Mouse (Mus musculus): Measurements from ENCODE around the gene Nek9. TPM values are rescaled to one million over a fixed set of nuclear protein-coding genes. Genes with fewer than 3 reads are reported as not detected.

Gene Nek9
- polyA plus RNA-seq, 1 experiment, result 52.4 TPM

DNA sequence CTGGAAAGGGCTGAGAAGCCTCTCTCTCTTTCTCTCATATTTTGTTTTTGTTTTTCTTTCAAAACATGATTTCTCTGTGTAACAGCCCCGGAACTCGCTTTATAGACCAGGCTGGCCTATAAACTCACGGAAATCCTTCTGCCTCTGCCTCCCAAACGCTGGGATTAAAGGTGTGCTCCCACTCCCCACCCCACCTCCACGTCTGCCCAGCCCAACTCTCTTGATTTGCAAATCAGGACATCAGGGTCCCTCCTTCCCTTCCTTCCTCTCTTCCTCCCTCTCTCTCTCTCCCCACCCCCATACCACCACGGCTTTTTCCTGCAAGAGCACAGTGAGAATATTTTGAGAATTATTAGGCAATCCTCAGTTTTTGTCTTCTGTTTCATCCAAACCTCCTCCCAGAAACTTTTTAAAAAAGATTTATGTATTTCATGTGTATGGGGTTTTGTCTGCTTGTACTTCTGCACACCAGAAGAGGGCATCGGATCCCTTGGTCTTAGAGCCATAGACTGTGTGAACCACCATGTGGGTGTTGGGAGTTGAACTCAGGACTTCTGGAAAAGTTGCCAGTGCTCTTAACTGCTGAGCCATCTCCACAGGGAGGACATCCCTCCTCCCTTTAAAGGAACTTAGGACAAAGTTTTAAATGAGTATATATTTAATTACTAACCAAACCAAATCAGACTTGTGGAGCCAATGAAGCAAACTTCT is 67.9 kb downstream of the Nek9 start:
- no peak for TF ChIP-seq CTCF (IDR thresholded peaks at IDR 0.05; ENCODE audit: low read depth, low read length)
- no peak for TF ChIP-seq POLR2A (IDR thresholded peaks at IDR 0.05; ENCODE audit: borderline replicate concordance, low read depth, low read length)

GRCm38 (mm10) chr12:85270319-85270718 is 68.8 kb downstream of the Nek9 start, which contains the start of gene Mlh3:
Gene Mlh3, minus strand, starts transcription at chr12:85270599.
- TF ChIP-seq POLR2A (IDR thresholded peaks at IDR 0.05; ENCODE audit: borderline replicate concordance, low read depth, low read length) (no peak), CTCF (IDR thresholded peaks at IDR 0.05; ENCODE audit: low read depth, low read length) (no peak)
- H3K4me1 ChIP-seq (ENCODE audit: control insufficient read depth, insufficient read depth, low read length), result peaks cover 8% of the 10 kb centered on the region
- H3K4me3 ChIP-seq (ENCODE audit: insufficient read depth, low read length), result peak within 1 kb of the TSS; percentile 64
- no peak within 1 kb of the TSS for H3K27ac ChIP-seq (ENCODE audit: insufficient read depth, low read depth, low read length)

More for the DNA sequence above, 67.9 kb downstream of the Nek9 start:
- H3K4me1 ChIP-seq (ENCODE audit: control insufficient read depth, insufficient read depth, low read length), result peaks cover 8% of the 10 kb centered on the region
- no peak overlapping the region for H3K4me3 ChIP-seq (ENCODE audit: insufficient read depth, low read length)
- H3K27ac ChIP-seq (ENCODE audit: insufficient read depth, low read depth, low read length), result no peak overlapping the region

GRCm38 (mm10) chr12:85269821-85270220 is 69.3 kb downstream of the Nek9 start:
- Histone ChIP-seq H3K27ac (ENCODE audit: insufficient read depth, low read depth, low read length) (no peak overlapping the region), H3K4me3 (ENCODE audit: insufficient read depth, low read length) (peak overlapping the region; percentile 64), H3K4me1 (ENCODE audit: control insufficient read depth, insufficient read depth, low read length) (peaks cover 8% of the 10 kb centered on the region)
- TF ChIP-seq POLR2A (IDR thresholded peaks at IDR 0.05; ENCODE audit: borderline replicate concordance, low read depth, low read length), result no peak

DNA sequence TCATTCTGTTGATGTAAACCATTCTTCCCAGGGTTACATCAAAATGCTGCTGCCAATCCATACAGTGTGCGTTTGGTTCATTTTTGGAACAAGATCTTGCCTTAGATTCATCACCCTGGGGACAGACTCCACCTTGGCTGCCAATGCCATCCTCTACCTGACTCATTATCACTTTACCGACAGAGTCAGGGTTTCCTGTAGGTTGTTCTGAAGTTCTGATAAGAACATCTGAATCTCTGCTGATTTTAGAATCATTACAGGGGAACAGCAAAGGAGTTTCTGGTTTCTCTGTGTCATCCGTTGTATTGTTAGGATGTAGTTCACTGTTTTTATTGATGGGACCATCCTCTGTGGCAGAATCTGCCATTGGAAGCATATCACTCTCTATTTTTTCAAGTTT is 72.9 kb downstream of the Nek9 start:
- no peak overlapping the region for H3K4me3 ChIP-seq (ENCODE audit: insufficient read depth, low read length)
- no peak for TF ChIP-seq CTCF (IDR thresholded peaks at IDR 0.05; ENCODE audit: low read depth, low read length)
- no peak for TF ChIP-seq POLR2A (IDR thresholded peaks at IDR 0.05; ENCODE audit: borderline replicate concordance, low read depth, low read length)
- H3K4me1 ChIP-seq (ENCODE audit: control insufficient read depth, insufficient read depth, low read length), result peaks cover 5% of the 10 kb centered on the region
- H3K27ac ChIP-seq (ENCODE audit: insufficient read depth, low read depth, low read length), result no peak overlapping the region

GRCm38 (mm10) chr12:85264940-85265339 is 74.2 kb downstream of the Nek9 start:
- H3K27ac ChIP-seq (ENCODE audit: insufficient read depth, low read depth, low read length), result no peak overlapping the region
- TF ChIP-seq POLR2A (IDR thresholded peaks at IDR 0.05; ENCODE audit: borderline replicate concordance, low read depth, low read length), result no peak
- no peak for TF ChIP-seq CTCF (IDR thresholded peaks at IDR 0.05; ENCODE audit: low read depth, low read length)

DNA sequence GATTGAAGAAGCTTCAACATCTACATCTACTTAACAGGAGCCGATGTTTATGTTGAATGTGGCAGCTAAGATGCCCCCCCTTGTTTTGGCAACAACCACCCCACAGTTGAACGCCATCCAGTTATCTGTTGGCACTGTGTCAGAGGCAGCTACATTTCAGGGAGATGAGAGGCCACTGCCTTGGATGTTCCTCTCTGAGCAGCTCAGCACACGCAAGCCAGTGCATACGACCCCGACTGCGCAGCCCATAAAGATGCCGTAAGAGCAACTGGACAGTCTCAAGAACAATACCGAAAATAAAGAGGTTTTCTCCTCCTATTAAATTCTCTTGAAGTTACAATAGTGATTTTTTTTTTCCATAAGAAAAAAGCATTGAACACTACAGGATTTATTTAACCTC is 74.6 kb downstream of the Nek9 start:
- no peak for TF ChIP-seq CTCF (IDR thresholded peaks at IDR 0.05; ENCODE audit: low read depth, low read length)
- TF ChIP-seq POLR2A (IDR thresholded peaks at IDR 0.05; ENCODE audit: borderline replicate concordance, low read depth, low read length), result no peak
- Histone ChIP-seq H3K4me1 (ENCODE audit: control insufficient read depth, insufficient read depth, low read length) (no peaks in the 10 kb centered on the region), H3K4me3 (ENCODE audit: insufficient read depth, low read length) (no peak overlapping the region), H3K27ac (ENCODE audit: insufficient read depth, low read depth, low read length) (no peak overlapping the region)

More at GRCm38 (mm10) chr12:85264940-85265339, 74.2 kb downstream of the Nek9 start:
- Histone ChIP-seq H3K4me3 (ENCODE audit: insufficient read depth, low read length) (no peak overlapping the region), H3K4me1 (ENCODE audit: control insufficient read depth, insufficient read depth, low read length) (no peaks in the 10 kb centered on the region)

DNA sequence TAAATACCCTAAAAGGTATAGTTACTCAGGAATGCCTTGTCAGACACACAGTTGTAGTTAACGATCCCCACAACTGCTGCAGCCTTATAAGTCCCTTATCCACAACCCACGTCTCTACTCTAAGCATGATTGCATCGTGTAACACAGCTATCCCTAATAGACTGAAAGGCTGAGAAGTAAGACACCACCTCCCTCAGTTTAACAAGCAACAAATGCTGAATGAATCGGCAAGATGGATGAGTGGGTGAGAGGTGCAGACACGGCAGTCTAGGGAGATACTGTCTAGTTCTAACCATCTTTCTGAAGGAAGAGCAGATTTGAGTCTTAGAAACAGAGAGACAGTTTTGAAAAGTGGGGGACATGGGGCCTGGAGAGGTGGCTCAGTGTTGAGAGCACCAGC is 76.0 kb downstream of the Nek9 start:
- Histone ChIP-seq H3K4me3 (ENCODE audit: insufficient read depth, low read length) (no peak overlapping the region), H3K4me1 (ENCODE audit: control insufficient read depth, insufficient read depth, low read length) (no peaks in the 10 kb centered on the region), H3K27ac (ENCODE audit: insufficient read depth, low read depth, low read length) (no peak overlapping the region)
- TF ChIP-seq POLR2A (IDR thresholded peaks at IDR 0.05; ENCODE audit: borderline replicate concordance, low read depth, low read length) (no peak), CTCF (IDR thresholded peaks at IDR 0.05; ENCODE audit: low read depth, low read length) (no peak)

DNA sequence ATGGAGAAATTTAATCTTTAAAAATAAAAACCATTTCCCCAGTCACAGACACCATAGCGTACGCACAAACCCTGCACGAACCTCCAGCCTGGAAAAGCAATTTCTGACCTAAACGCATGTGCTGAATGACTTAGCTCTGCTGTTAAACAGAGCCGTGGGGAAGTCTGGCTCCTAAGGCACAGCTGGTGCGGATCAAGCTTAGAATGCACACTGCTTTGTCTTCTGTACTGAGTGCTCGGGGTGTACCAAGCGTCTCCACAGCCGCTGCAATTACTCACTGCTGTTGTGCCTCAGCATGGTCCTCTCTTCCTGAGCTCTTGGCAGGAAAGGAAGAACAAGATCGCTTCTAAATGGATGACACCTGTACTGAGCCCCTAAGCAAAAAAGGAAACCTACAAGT is 76.7 kb downstream of the Nek9 start:
- Histone ChIP-seq H3K27ac (ENCODE audit: insufficient read depth, low read depth, low read length) (no peak overlapping the region), H3K4me3 (ENCODE audit: insufficient read depth, low read length) (no peak overlapping the region), H3K4me1 (ENCODE audit: control insufficient read depth, insufficient read depth, low read length) (peaks cover 5% of the 10 kb centered on the region)
- TF ChIP-seq CTCF (IDR thresholded peaks at IDR 0.05; ENCODE audit: low read depth, low read length) (no peak), POLR2A (IDR thresholded peaks at IDR 0.05; ENCODE audit: borderline replicate concordance, low read depth, low read length) (no peak)

- TF ChIP-seq CTCF (IDR thresholded peaks at IDR 0.05; ENCODE audit: low read depth, low read length), result no peak
- no peak for TF ChIP-seq POLR2A (IDR thresholded peaks at IDR 0.05; ENCODE audit: borderline replicate concordance, low read depth, low read length)
- peak overlapping the region; percentile 19 for H3K4me3 ChIP-seq (ENCODE audit: insufficient read depth, low read length)
- peaks cover 22% of the 10 kb centered on the region for H3K4me1 ChIP-seq (ENCODE audit: control insufficient read depth, insufficient read depth, low read length)
- H3K27ac ChIP-seq (ENCODE audit: insufficient read depth, low read depth, low read length), result peak overlapping the region; percentile 63
Observed at GRCm38 (mm10) chr12:85257008-85257639, 82.0 kb downstream of the Nek9 start.

DNA sequence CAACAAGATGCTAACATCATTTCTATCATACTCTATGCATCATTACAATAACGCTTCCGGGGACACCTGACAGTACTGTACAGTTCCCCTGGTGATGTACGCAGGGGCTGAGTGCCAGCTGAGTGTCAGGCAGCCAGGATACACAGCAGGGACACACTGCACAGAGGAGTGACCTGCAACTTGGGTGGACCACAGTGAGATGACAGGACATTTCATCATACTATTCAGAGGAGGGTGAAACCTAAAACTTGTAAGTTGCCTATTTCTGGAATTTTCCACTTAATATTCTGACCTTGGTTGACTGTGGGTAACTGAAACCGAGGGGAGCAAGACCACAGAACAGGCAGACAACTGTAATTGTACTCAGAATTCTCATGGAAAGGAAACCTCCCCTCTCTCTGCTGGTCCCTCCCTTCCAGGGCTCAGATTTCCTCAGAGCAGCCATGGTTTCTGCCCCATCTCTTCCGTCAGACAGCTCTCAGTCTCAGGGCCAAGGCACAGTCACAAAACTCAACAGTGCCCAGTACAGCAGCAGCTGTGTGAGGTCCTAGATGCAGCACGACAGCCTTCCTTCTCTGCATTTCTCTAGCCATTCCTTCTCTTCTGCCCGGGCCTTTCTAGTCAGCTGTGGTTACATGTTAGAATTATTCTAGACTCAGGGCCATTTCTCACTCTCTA is 82.9 kb downstream of the Nek9 start:
- peaks cover 22% of the 10 kb centered on the region for H3K4me1 ChIP-seq (ENCODE audit: control insufficient read depth, insufficient read depth, low read length)
- H3K27ac ChIP-seq (ENCODE audit: insufficient read depth, low read depth, low read length), result no peak overlapping the region
- TF ChIP-seq POLR2A (IDR thresholded peaks at IDR 0.05; ENCODE audit: borderline replicate concordance, low read depth, low read length), result no peak
- TF ChIP-seq CTCF (IDR thresholded peaks at IDR 0.05; ENCODE audit: low read depth, low read length), result no peak
- H3K4me3 ChIP-seq (ENCODE audit: insufficient read depth, low read length), result no peak overlapping the region

Data from bone marrow macrophage, adult 2 months (primary cell).